ENCODE assay signal across 23 mouse cellular contexts in genomic region chr3:147943314-147943713, GRCm38 (mm10).
"Had no signal": no experiment of that assay in that cellular context is flagged by ENCODE, and none has a peak within 500 bp of the region (broad histone marks: within the 10 kb centered on the region; RNA-seq: fewer than 3 reads in every experiment).

No protein-coding gene starts in this region.

- DNase-seq: kidney, adult 11 months; kidney, adult 9 months; kidney, postnatal 14 days; kidney, postnatal 4 days; layer of hippocampus, adult 9-11 months; left cerebral cortex, postnatal 4 days; liver, postnatal 0 days; lung, postnatal 10 days; lung, postnatal 36 days; thymus, adult 2 months; thymus, postnatal 14 days; thymus, postnatal 4 days had no signal

- H3K4me1 ChIP-seq: lung, embryonic 15.5 days; megakaryocyte, embryonic 14.5 days; midbrain, embryonic 10.5 days; midbrain, embryonic 13.5 days; neural tube, embryonic 13.5 days had no signal

- H3K4me3 ChIP-seq: left cerebral cortex, adult 2 months; limb, embryonic 12.5 days; limb, embryonic 15.5 days; lung, embryonic 15.5 days; megakaryocyte, embryonic 14.5 days; midbrain, embryonic 10.5 days; midbrain, embryonic 13.5 days; neural tube, embryonic 13.5 days had no signal

- H3K27ac ChIP-seq: left cerebral cortex, adult 2 months; limb, embryonic 12.5 days; limb, embryonic 15.5 days; liver, embryonic 14.5 days; lung, embryonic 15.5 days; midbrain, embryonic 10.5 days; midbrain, embryonic 13.5 days; neural tube, embryonic 13.5 days; stomach, postnatal 0 days had no signal

- H3K4me2 ChIP-seq: limb, embryonic 12.5 days; limb, embryonic 15.5 days; liver, embryonic 11.5 days; lung, embryonic 15.5 days; midbrain, embryonic 13.5 days; neural tube, embryonic 13.5 days had no signal

- ATAC-seq: liver, postnatal 0 days; midbrain, embryonic 13.5 days had no signal

- H3K27me3 ChIP-seq: limb, embryonic 12.5 days; limb, embryonic 15.5 days; lung, embryonic 15.5 days; megakaryocyte, embryonic 14.5 days; midbrain, embryonic 13.5 days; neural tube, embryonic 13.5 days had no signal

- H3K9ac ChIP-seq: limb, embryonic 12.5 days; limb, embryonic 15.5 days; liver, embryonic 14.5 days; liver, postnatal 0 days; lung, embryonic 15.5 days; midbrain, embryonic 13.5 days; neural tube, embryonic 13.5 days had no signal

- H3K9me3 ChIP-seq: limb, embryonic 12.5 days; limb, embryonic 15.5 days; lung, embryonic 15.5 days; midbrain, embryonic 10.5 days; midbrain, embryonic 13.5 days; neural tube, embryonic 13.5 days had no signal

- H3K36me3 ChIP-seq: limb, embryonic 12.5 days; limb, embryonic 15.5 days; lung, embryonic 15.5 days; midbrain, embryonic 10.5 days; midbrain, embryonic 13.5 days; neural tube, embryonic 13.5 days had no signal
